Mouse (Mus musculus) forebrain, embryonic 16.5 days (tissue): ENCODE measurements around the gene Abcb11. TPM values are rescaled to one million over a fixed set of nuclear protein-coding genes. Genes with fewer than 3 reads are reported as not detected.

Experiments
- ATAC-seq: fragments of 200-750 bp; cut with Nextera tagmentation; 2 replicates; pipeline ENCODE4 v1.8.0; 2017; ENCODE audit warnings: mild to moderate bottlenecking, moderate library complexity
- H3K27ac ChIP-seq: fragments of 300-500 bp; sonication (generic); 2 replicates; pipeline ENCODE4 v1.5.1; 2014; ENCODE audit warnings: low read length, control low read depth
- H3K27me3 ChIP-seq: fragments of 300-500 bp; sonication (generic); replicated peaks from 2 replicates; pipeline ENCODE4 v1.6.1; 2014; ENCODE audit warnings: low read length; ENCODE audit not compliant: control insufficient read depth, insufficient read depth
- H3K36me3 ChIP-seq: fragments of 300-500 bp; sonication (generic); 2 replicates; pipeline ENCODE4 v1.6.1; 2014; ENCODE audit not compliant: control insufficient read depth, insufficient read depth
- H3K4me1 ChIP-seq: fragments of 300-500 bp; sonication (generic); replicated peaks from 2 replicates; pipeline ENCODE4 v1.6.1; 2014; ENCODE audit warnings: low read length; ENCODE audit not compliant: control insufficient read depth, insufficient read depth
- H3K4me2 ChIP-seq: fragments of 300-500 bp; sonication (generic); 2 replicates; pipeline ENCODE4 v1.6.1; 2014; ENCODE audit warnings: mild to moderate bottlenecking, low read length, control low read depth
- H3K4me3 ChIP-seq: fragments of 300-500 bp; sonication (generic); replicated peaks from 2 replicates; pipeline ENCODE4 v1.5.1; 2014; ENCODE audit warnings: mild to moderate bottlenecking, low read length, control low read depth
- H3K9ac ChIP-seq: fragments of 300-500 bp; sonication (generic); replicated peaks from 2 replicates; pipeline ENCODE4 v1.6.1; 2014; ENCODE audit warnings: low read depth, low read length, control low read depth
- H3K9me3 ChIP-seq: fragments of 300-500 bp; sonication (generic); 2 replicates; pipeline ENCODE4 v1.6.1; 2016; ENCODE audit warnings: low read length; ENCODE audit not compliant: control insufficient read depth
- WGBS: fragments of 180-500 bp; shearing (Covaris S2); extraction: QIAGEN DNeasy Blood & Tissue Kit; methylation state at CpG from one replicate; pipeline ENCODE4 v1.1.7; 2014; 5-methylcytosine and 5-hydroxymethylcytosine counted together
- polyA plus RNA-seq: library from polyadenylated mRNA; unstranded; fragments of >200 nt; fragmentation: Nextera tagmentation; extraction: Ambion mirVana; gene quantifications from 2 replicates; pipeline ENCODE4 v1.2.1, GENCODE M21; 2015

Gene Abcb11
- polyA plus RNA-seq, 1 experiment from 2014 or later = 0.39 TPM

DNA sequence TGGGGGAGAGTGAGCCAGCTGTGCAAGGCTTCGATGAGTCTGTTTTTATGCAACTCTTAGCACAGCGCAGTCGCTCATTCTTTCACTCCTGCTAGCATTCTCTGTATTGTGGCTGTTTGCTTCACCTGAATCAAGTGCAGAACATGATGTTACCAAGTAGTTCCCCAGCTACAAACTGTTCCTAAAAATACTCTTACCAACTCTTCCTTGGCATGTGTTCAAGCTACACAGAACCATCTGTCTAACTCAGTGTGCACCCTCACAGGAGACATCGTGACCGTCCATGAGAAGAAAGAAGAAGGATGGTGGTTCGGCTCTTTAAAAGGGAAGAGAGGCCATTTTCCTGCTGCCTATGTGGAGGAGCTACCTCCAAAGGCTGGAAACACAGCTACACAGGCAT lies 153.7 kb downstream of the Abcb11 start:
- Histone ChIP-seq H3K4me1 (no peaks in the 10 kb centered on the region), H3K27ac (no peak overlapping the region), H3K9ac (no peak overlapping the region), H3K4me3 (no peak overlapping the region), H3K4me2 (no peak overlapping the region), H3K9me3 (no peaks in the 10 kb centered on the region), H3K27me3 (no peaks in the 10 kb centered on the region), H3K36me3 (peaks cover 3% of the 10 kb centered on the region; the same call in 1 of the 2 replicates)
- ATAC-seq = no peak
- 89% methylated on average over 6 of the region's 6 CpGs for WGBS

Other genes starting within 250 kb of the Abcb11 start
- 2.0 and 2.2 TPM in 2 replicates for gene Nostrin, start 206.8 kb downstream of the Abcb11 start, polyA plus RNA-seq
- 78.5 and 97.4 TPM in 2 replicates for gene Spc25, start 136.4 kb downstream of the Abcb11 start, polyA plus RNA-seq
- not detected in 2 replicates for gene G6pc2, start 131.5 kb downstream of the Abcb11 start, polyA plus RNA-seq
- not detected in 2 replicates for gene Dhrs9, start 37.8 kb upstream of the Abcb11 start, polyA plus RNA-seq
- gene Lrp2, start 243.4 kb upstream of the Abcb11 start, polyA plus RNA-seq = 0.27 and 0.30 TPM in 2 replicates